Mouse (Mus musculus): ENCODE results near the gene Trh.

Gene Trh

DNA sequence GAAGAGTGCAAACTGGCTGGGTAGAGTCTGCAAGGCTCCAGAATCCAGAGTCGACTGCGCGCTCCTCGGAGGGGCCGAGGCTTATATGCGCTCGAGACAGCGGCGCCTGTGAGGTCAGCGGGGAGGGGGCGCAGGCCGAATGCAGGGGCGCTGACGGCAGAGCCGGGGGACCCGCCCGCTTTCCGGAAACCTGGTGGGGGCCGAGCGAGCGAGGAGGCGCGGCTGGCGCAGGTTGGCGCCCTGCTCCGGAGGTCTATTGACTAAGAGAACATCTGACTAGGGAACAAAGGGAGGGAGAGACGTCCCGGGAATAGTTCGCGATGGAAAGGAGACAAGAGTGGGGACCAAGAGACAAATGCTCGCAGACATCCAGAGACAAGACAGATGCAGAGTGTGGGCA is at the start of gene Trh:
Gene Trh (minus strand): TSS at position 60 of the 400 bp plus-strand sequence.
- DNase-seq (ENCODE audit: low read depth, low spot score): no peak

DNA sequence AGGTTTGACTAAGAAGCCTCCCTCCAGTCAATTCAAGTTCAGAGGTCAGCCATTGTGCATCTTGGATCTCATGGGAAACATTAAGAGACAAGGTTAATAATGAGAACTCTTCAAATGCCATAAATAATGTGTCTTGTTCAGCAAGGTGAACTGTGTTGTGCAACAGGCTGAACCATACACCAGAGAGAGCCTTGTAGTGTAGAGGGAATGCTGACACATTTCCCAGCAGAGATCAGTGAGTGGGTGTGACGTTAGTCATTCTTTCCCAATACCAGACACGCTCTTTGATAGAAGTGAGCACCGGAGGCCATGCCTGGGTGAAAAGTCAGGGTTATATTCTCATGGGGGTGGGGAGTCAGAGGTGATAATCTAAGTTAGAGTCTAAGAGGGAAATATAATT is 46.4 kb upstream of the Trh start:
- no peak for DNase-seq (ENCODE audit: low read depth, low spot score)

DNA sequence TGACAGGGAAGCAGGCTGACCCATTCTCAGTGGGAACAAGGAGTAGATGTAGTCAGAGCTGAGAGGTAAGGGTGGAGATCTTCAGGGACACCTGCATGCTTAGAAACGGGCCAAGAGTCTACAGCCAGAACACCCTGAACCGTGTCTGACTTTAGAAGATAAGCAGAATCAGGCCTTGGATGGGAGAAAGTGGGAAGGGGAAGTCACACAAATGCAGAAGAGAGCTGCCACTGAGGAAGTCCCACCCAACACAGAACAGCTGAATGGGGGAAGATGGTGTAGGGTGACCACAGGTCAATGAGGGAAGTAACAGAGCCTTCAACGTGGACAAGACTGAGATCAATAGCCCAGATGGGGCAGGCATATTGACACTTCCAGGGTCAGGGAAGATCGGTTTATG is 42.4 kb upstream of the Trh start:
- no peak for DNase-seq (ENCODE audit: low read depth, low spot score)

DNA sequence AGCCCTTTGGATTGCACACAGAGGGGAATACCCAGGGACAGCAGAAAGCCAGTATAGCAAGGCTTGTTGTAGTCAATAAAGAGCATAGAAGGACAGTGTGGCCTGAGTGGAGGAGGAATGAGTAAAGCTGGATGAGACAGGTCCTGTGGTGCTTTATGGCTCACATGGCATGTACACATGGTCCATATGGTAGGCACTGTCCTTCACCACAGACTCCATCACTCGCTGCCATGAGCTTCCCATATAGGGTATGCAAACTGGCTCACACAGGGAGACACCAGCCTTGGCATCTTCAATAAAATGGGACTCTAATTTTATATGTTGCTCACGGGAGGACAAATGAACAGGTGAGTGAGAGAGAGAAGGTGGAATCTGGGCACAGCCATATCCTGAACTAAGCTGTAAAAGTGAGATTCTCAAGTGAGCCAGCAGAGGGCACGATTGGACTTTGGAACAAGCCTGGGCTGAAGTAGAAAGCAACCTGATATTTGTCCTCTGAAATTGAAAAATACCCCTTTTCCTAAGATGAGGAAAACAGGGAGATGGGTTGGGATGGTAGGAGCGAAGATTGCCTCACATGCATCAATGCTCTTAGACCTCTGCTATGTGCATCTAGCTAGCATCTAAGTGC is 41.9 kb upstream of the Trh start:
- DNase-seq (ENCODE audit: low read depth, low spot score): no peak

DNA sequence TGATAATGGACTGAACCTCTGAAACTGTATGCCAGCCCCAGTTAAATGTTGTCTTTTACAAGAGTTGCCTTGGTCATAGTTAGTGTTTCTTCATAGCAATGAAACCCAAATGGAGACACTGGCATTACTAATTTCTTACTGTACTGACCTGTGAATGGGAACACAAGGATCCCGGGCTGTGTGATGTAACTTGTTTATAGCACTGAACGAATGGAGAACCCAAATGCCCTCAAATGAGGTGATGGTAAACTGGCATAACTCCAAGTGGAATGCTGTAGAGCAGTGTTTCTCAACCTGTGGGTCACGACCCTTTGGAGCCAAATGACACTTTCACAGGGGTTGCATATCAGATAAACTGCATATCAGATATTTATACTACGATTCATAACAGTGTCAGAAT is 41.1 kb upstream of the Trh start:
- no peak for DNase-seq (ENCODE audit: low read depth, low spot score)

DNA sequence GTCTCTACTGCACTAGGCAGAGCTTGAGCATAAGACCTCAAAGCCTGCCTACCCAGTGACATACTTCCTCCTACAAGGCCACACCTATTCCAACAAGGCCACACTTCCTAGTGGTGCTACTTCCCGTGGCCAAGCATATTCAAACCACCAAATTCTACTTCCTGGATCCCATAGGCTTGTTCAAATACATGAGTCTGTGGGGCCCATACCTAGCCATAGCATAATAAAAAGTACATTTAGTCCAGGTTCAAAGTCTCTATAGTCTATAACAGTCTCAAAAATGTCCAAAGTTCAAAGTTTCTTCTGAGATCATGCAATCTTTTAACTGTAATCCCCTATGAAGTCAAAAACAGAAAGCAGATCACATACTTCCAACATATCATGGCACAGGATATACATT is 32.7 kb upstream of the Trh start:
- DNase-seq (ENCODE audit: low read depth, low spot score): no peak

DNA sequence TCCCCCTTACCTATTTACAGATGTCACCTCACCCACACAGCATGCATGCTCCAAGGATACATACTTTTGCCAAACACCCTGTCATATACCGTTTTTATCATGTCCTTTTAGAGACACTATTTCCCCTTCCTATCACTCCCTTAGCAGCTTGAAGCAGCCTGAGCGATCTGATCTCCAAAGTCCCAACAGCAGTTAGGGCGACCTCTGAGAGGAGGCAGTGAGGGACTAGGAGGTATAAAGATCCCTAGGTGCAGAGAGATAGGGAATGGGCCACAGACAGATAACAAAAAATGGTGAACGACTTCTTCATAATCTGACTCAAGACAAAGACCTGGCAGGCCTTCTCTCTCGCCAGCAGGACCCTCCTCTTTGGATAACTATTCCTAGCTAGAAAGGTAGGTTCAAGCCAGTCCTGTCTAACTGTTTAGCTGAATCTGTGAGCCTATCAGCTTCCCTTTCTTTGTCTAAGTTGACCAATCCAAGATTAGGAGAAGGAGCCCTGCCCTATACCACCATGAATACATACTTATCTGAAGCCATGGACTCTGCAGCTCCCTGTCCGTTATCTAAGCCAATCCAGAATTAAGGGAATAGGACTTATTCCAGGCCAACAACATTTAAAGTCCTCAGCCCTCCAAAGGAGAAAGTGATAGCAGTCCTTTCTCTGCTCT is 29.3 kb upstream of the Trh start:
- no peak for DNase-seq (ENCODE audit: low read depth, low spot score)

DNA sequence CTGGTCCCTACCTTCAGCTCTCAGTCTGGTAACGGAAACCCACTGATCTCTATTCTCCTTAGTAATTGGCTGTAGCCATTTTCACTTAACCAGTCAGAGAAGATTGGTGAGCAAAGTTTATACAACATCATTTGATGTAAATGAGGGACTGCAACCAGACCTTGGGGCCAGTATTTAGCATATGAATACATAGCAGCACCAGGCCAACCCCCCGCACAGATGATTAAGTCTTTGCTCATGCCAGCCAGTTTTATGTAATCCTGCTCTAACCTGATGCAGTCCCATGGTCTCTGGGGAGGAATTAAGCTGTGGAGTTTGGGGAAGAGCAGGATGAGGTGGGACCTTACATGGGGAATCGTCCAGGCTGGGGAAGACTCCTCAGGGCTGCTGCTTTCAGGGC is 28.2 kb upstream of the Trh start:
- DNase-seq (ENCODE audit: low read depth, low spot score): no peak

DNA sequence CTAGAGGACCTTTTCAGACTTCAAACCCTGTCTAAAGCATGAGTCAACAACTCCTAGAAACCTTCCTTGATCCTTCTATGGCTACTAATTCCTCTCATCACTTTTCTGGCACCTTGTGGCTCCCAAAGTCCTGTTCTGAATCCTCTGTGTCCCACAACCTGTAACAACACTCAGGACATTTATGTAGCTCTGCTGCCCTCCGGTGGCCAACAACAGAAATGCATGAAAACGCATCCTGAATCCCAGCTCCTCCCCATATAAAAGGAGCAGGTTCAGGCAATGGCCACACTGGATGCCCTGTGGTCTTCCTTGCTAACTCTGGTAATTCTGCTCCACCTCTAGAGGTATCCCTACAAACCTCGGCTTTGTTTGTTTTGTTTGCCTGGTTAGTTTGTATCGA is 24.6 kb upstream of the Trh start:
- DNase-seq (ENCODE audit: low read depth, low spot score): peak; percentile 52

DNA sequence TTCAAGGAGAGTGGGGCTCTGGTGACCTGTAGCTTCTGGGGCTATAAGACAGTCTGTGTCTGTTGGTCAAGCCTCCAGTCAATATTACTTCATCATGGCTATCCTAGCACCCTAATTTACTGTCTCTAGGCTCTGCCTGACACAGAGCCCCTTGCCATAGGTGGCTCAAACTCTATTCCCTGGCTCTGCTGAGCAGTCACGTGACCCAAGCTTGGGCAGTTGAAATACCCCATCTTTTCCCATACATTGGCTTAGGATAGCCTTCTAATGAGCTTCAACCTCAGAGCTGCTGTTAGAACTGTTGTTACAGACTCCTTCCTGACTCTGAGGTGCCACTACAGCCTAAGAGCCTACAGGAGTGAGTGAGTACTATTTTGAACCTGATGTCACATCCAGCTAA is 23.6 kb upstream of the Trh start:
- no peak for DNase-seq (ENCODE audit: low read depth, low spot score)

DNA sequence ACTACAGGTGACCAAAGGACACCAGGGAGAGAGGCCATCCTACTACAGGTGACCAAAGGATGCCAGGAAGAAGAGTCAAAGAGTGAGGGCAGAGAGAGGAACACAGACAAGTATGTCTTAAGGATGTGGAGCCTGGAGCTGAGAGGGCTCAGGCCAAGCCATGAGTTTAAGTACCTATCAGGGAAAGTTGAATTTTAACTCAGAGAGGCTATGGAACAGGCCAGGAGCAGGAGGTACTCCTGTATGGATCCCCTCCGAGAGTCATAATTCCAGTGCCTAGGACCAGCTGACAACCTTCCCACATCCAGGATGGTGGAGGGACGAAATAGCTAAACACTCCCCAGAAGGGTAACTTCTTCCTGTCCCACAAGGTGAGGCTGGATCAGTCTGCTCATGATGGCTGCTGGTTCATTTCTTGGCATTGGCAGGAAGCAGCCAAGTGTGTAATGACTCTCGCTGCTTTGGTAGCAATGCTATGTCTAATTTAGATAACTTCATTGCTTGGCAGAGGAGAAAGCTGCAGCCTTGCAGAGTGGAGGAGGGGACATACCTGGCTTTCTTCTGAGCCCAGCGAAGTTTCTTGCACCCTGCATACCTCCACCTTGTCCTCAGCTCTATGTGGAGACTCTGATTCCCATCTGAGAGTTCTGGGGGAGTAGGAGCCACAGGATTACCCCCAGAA is 16.9 kb upstream of the Trh start:
- DNase-seq (ENCODE audit: low read depth, low spot score): no peak

DNA sequence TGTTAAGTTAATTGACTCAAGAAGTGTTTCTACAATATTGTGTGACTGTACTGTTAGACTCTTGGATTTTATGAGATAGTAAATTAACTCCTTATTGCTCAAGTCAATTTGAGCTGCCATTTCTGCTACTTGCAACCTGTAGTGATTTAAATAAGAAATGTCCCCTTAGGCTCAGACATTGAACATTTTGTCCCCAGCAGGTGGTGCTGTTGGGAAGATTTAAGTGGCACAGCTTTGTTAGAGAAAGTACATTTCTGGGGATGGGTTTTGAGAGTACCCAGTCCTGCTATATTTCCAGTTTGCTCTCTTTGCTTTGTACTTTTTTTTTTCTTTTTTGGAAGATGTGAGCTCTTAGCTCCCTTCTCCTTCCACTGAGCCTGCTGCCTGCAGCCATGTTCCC is 10.9 kb upstream of the Trh start:
- no peak for DNase-seq (ENCODE audit: low read depth, low spot score)

DNA sequence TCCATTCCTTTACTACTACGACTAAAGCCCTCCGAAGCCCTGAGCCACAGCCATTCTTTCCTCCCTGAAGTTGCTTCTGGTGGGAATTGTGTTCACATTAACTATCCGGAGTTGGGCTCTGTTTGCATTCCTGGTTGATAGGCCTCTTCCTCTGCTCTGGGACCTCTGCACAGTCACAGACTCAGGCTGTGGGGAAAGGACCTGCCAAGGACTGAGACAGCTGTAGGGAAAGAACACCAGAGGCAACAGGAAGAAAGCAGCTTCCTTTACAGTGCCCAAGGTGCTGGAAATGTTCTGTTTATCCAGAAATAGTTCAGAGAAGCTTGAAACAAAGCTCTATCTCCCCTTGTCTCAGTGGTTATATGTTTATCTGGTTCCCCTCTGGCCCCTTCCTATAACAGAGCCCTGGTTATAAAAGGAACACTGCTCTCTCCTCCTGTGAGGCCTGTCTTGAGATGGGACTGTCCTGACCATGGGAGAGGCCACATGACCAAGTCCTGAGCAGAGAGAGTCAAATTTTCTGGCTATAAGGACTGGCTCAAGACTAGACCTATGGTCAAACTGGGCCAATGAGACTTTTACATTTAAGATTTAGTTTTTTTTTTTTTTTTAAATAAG is 8.9 kb upstream of the Trh start:
- no peak for DNase-seq (ENCODE audit: low read depth, low spot score)

DNA sequence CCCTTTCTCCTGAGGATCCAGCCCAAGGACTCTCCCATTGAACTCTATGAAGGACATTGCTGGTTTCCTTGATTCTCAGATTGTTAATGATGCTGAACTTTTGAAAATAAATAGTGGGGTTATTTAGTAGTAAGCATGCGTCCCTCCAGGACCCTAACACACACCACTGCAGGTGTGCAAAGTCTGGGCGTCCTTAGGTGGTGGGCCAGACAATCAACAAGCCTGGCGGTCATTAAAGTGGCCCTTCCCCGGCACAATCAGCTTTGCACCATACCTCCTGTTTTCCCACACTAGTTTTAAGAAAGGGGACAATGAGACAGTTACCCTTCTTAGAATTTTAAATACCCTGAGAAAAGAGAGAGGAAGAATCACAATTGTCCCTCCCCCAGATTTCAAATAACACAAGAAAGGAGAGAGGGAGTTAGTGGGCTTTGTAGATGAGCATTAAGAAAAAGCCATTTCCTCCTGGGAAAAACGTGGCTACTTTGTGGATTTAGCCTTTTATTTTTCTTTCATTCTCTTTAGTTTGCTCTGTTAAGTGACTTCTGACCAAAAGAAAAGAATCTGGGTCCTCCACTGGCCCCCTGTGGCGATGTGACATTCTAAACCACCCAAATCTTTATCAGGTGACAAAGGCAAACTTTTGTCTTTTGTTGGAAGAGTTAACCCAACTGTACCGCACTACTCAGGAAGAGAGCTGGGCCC is 2.9 kb upstream of the Trh start:
- DNase-seq (ENCODE audit: low read depth, low spot score): no peak

DNA sequence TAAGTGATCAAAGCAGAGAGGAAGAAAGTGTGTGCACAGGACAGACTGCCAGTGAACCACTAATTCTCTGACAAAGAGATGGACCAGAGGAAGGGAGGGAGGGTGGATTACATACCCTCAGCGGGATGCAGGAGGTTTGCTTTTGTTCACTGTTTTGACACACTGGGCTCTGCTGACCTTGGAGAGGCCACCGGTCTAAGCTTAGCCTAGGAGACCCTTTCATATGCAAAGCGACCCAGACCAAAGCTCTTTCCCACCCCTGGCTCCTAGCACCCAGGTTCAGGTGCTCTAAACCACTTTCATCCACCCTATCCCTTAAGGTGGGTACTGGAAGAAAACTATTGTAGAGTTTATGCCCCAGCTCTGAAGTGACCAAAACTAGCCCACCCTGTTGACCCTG is 1.9 kb upstream of the Trh start:
- no peak for DNase-seq (ENCODE audit: low read depth, low spot score)

DNA sequence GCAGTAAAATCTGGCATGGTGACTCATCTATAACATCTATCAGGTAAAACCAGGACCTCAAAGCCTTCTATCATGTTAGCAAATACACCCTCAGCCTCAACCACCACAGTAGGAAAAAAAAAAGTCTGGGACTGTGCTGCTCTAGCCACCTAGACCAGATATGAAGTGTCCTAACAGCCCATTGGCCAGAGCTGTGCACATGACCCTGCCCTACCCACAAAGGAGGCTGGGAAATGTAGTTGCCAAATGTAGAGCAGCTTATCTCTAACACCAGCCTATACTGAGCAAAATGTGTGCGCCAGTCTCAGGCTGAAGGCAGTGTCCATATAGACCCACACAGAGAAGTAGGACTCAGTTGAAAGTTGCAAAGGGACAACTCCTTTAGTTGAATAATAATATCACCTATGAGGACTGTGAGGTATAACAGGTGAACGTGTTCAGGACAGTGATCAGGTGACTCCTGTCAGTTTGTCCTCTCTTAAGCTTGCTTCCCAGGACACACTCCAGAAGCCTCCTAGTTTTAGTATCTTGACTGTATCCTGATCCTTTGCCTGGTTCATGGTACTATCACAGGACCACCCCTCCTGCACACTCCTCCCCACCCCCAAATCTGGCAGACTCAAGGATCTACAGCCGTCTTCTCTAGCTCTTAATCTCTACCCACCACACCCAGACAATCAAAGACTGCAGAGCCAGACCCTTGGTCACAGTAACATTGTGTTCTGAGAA is 3.1 kb downstream of the Trh start:
- no peak for DNase-seq (ENCODE audit: low read depth, low spot score)

DNA sequence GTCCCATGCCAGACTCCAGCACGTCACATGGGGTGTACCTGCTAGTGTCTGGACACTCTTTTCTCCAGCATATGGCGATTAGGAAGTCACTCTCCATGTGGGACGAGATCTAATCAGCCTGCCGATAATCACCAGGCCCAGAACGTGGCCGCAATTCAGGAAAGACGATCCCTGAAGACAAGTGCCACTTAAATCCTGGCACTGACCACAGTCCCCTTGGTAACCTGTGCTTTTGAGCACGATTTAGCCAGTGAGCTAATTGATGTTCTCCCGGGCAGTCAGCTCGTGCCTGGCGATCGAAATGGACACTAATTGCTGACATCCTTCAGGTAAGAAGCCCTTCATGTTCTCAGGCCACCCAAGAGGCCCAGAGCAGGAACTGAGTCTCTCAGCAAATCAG is 9.4 kb downstream of the Trh start:
- DNase-seq (ENCODE audit: low read depth, low spot score): no peak

DNA sequence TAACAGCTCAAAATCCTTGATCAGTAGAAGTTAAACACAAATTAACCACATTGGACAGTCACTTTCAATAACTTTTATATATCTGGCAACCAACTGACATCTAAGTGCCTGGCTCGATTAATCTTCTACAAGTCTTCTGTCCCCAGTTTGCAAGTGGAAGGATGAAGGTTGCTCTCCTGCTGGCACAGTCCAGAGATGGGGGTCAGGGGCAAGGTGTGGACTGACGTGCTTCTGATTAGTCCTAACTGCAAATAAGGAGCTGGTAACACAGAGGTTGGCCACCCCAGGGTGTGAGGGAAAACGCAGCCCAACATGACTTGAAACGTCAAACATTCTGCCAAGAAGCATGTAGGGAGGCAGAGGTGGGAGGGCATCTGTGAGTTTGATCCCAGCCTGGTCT is 12.7 kb downstream of the Trh start:
- DNase-seq (ENCODE audit: low read depth, low spot score): no peak

DNA sequence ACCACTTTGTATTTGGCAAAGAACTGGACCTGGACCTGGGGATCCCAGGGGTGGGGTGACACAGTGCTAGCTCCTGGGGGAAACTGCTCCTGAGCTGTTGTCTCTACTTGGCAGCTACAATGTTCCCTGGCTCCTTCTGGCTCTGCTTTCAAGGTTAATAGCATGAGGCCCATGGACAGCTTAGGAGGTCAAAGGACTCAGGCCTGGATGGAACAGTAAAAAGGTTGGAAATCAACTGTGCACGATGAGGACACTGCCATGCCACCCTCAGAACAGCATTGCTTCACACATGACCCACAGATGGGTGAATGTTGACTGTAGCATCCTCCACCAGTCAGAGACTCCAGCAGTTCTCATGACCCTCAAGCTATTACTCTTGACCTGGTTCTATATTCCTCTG is 13.1 kb downstream of the Trh start:
- DNase-seq (ENCODE audit: low read depth, low spot score): no peak

DNA sequence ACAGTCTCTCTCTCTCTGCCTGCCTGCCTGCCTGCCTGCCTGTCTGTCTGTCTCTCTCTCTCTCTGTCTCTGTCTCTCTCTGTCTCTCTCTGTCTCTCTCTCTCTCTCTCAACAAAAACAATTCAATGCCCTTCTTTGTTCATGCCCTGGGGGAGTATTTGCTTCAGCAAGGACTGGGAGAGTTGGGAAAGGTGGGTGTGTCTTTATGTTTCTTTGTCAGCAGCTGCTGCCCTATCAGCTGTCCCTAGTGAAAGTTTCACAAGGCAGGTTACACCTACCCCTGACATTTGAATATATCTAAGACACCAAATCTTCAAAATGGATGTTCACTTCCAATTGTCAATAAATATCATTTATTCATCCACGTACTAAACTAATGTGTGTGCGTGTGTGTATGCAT is 14.9 kb downstream of the Trh start:
- DNase-seq (ENCODE audit: low read depth, low spot score): no peak

DNA sequence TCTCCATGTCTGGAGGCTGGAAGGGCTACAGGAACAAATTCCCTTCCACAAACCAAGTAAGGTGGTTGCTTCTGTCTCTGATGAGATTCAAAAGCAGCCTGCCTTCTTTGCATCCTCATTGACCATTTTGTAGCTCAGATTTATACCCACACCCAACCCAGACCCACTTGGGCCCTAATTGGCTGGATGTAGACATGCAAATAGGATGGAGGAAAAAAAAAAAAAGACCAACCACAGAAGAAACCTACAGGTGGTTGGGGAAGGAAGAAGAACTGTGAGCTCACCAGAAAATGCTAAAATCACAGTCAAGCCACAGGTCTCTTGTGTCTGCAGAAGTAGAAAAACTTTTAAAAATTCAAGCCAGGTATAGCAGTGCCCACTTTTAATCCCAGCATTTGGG is 15.3 kb downstream of the Trh start:
- no peak for DNase-seq (ENCODE audit: low read depth, low spot score)

DNA sequence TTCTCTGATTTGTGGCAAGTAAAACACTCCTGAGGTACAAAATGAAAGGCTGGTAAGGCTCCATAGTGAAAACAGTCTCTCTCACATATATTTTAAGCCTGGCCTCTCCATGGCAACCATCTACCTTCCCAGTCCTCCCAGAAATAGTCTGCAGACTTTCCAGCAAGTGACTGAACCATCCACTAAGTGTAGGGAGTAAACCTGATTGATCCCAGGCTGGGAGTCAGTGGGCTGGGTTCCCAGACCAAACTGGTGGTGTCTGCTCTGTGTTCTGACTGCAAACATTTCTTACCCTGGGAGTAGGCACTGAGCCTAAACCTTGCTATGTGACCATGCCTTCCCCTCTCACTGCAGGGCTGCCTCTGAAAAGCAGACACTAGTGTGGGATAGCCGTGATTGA is 19.5 kb downstream of the Trh start:
- no peak for DNase-seq (ENCODE audit: low read depth, low spot score)
